Mouse (Mus musculus): ENCODE results near the gene Zmynd11.

The Zmynd11 gene

GRCm38 (mm10) chr13:9660711-9661110 lies 104.4 kb downstream of the Zmynd11 start:
- in situ Hi-C loops (cut with MboI, MseI), result no loop called here

- in situ Hi-C loops (cut with MboI, MseI), result no loop called here
These were observed 108.5 kb downstream of the Zmynd11 start for GRCm38 (mm10) chr13:9656613-9657012.

GRCm38 (mm10) chr13:9653018-9653417 lies 112.1 kb downstream of the Zmynd11 start:
- in situ Hi-C loops (cut with MboI, MseI), result no loop called here

GRCm38 (mm10) chr13:9650580-9650979 lies 114.5 kb downstream of the Zmynd11 start:
- in situ Hi-C loops (cut with MboI, MseI), result no loop called here

GRCm38 (mm10) chr13:9649894-9650293 lies 115.2 kb downstream of the Zmynd11 start:
- in situ Hi-C loops (cut with MboI, MseI), result no loop called here

GRCm38 (mm10) chr13:9648716-9649115 lies 116.4 kb downstream of the Zmynd11 start:
- in situ Hi-C loops (cut with MboI, MseI), result no loop called here

- in situ Hi-C loops (cut with MboI, MseI), result loop anchor here (10.0 kb wide), 1 partner anchor 453 kb away; no protein-coding TSS in a partner anchor
These were observed 127.2 kb downstream of the Zmynd11 start for GRCm38 (mm10) chr13:9637949-9638348.

- in situ Hi-C loops (cut with MboI, MseI), result loop anchor here (10.0 kb wide), 1 partner anchor 452 kb away; no protein-coding TSS in a partner anchor
These were observed 128.6 kb downstream of the Zmynd11 start for GRCm38 (mm10) chr13:9636505-9636904.

- in situ Hi-C loops (cut with MboI, MseI), result loop anchor here (10.0 kb wide), 1 partner anchor 451 kb away; no protein-coding TSS in a partner anchor
These were observed 129.2 kb downstream of the Zmynd11 start for GRCm38 (mm10) chr13:9635951-9636350.

All from regulatory T cell (primary cell).